Mouse (Mus musculus) MEL (cell line): Measurements from ENCODE around the gene Ccdc34. TPM values are rescaled to one million over a fixed set of nuclear protein-coding genes. Genes with fewer than 3 reads are reported as not detected.

Experiments
- DNase-seq: peaks from one replicate; pipeline ENCODE4 v3.0.0; 2011; ENCODE audit warnings: low read depth, low spot score
- H3K27ac ChIP-seq: 2 replicates; pipeline ENCODE4 v1.5.1; 2012; ENCODE audit warnings: low read depth, mild to moderate bottlenecking, control low read depth, low read length, moderate library complexity; ENCODE audit not compliant: control insufficient read depth
- H3K27me3 ChIP-seq, 2 experiments: fragments of 150-350 bp in 1 of 2; sonication (generic) in 1 of 2; 2 replicates each; pipeline ENCODE4 v1.6.1; 2012; ENCODE audit warnings: low read length in 2 of 2, mild to moderate bottlenecking in 2 of 2, improper control_type of control experiment in 1 of 2, moderate library complexity in 1 of 2; ENCODE audit not compliant: insufficient read depth in 2 of 2, control insufficient read depth in 1 of 2
- H3K36me3 ChIP-seq, 2 experiments: 2 replicates each; pipeline ENCODE4 v1.6.1; 2012 to 2014; ENCODE audit warnings: low read length in 2 of 2, improper control_type of control experiment in 1 of 2, inconsistent platforms in 1 of 2, mild to moderate bottlenecking in 1 of 2; ENCODE audit not compliant: insufficient read depth in 2 of 2, control insufficient read depth in 1 of 2
- H3K4me1 ChIP-seq, 2 experiments: fragments of 150-350 bp in 1 of 2; sonication (generic) in 1 of 2; 2 replicates each; pipeline ENCODE4 v1.6.1; 2012; ENCODE audit warnings: low read length in 2 of 2, improper control_type of control experiment in 1 of 2, mild to moderate bottlenecking in 1 of 2; ENCODE audit not compliant: insufficient read depth in 2 of 2, control insufficient read depth in 1 of 2
- H3K4me3 ChIP-seq, 2 experiments: fragments of 150-350 bp in 1 of 2; sonication (generic) in 1 of 2; 2 replicates each; pipeline ENCODE4 v1.5.1; 2012; ENCODE audit warnings: low read depth in 2 of 2, low read length in 2 of 2, mild to moderate bottlenecking in 2 of 2, moderate library complexity in 2 of 2, control low read depth in 1 of 2, improper control_type of control experiment in 1 of 2; ENCODE audit not compliant: control insufficient read depth in 1 of 2, insufficient read depth in 1 of 2
- H3K79me2 ChIP-seq: 2 replicates; pipeline ENCODE4 v1.6.1; 2012; ENCODE audit warnings: mild to moderate bottlenecking, low read length, moderate library complexity; ENCODE audit not compliant: control insufficient read depth, poor library complexity, insufficient read depth
- H3K9ac ChIP-seq: 2 replicates; pipeline ENCODE4 v1.6.1; 2012; ENCODE audit warnings: low read depth, mild to moderate bottlenecking, control low read depth, low read length, moderate library complexity; ENCODE audit not compliant: control insufficient read depth, poor library complexity, severe bottlenecking
- H3K9me3 ChIP-seq: fragments of 150-350 bp; sonication (generic); replicated peaks from 2 replicates; pipeline ENCODE4 v1.6.1; 2012; ENCODE audit warnings: mild to moderate bottlenecking, low read length, improper control_type of control experiment, moderate library complexity; ENCODE audit not compliant: insufficient read depth
- CHD2 ChIP-seq: IDR thresholded peaks from 2 replicates; pipeline ENCODE4 v1.6.1; 2011; ENCODE audit warnings: low read length, improper control_type of control experiment
- E2F4 ChIP-seq: IDR thresholded peaks from 2 replicates; pipeline ENCODE4 v1.6.1; 2011; ENCODE audit warnings: low read depth, low read length, improper control_type of control experiment, borderline replicate concordance
- ELF1 ChIP-seq: IDR thresholded peaks from 2 replicates; pipeline ENCODE4 v1.6.1; 2014; ENCODE audit warnings: low read depth, mild to moderate bottlenecking, inconsistent platforms, low read length, improper control_type of control experiment, moderate library complexity
- GABPA ChIP-seq: IDR thresholded peaks from 2 replicates; pipeline ENCODE4 v1.6.1; 2012; ENCODE audit warnings: low read depth, mild to moderate bottlenecking, inconsistent platforms, low read length, improper control_type of control experiment, moderate library complexity
- KAT2A ChIP-seq: conservative IDR thresholded peaks from 2 replicates; pipeline ENCODE4 v1.6.1; 2012; ENCODE audit warnings: low read depth, low read length, improper control_type of control experiment, inconsistent platforms
- MAFK ChIP-seq: IDR thresholded peaks from 2 replicates; pipeline ENCODE4 v1.6.1; 2011; ENCODE audit warnings: low read depth, mild to moderate bottlenecking, low read length, improper control_type of control experiment, borderline replicate concordance
- MXI1 ChIP-seq: IDR thresholded peaks from 2 replicates; pipeline ENCODE4 v1.6.1; 2011; ENCODE audit warnings: mild to moderate bottlenecking, low read depth, low read length, improper control_type of control experiment
- MYB ChIP-seq: IDR thresholded peaks from 2 replicates; pipeline ENCODE4 v1.6.1; 2011; ENCODE audit warnings: mild to moderate bottlenecking, low read depth, low read length, improper control_type of control experiment
- MYC ChIP-seq: IDR thresholded peaks from 2 replicates; pipeline ENCODE4 v1.6.1; 2011; ENCODE audit warnings: low read depth, mild to moderate bottlenecking, low read length, improper control_type of control experiment, moderate library complexity
- NRF1 ChIP-seq: IDR thresholded peaks from 2 replicates; pipeline ENCODE4 v1.6.1; 2014; ENCODE audit warnings: low read depth, mild to moderate bottlenecking, inconsistent platforms, low read length, improper control_type of control experiment, moderate library complexity; ENCODE audit not compliant: poor library complexity, insufficient read depth, severe bottlenecking
- POLR2A ChIP-seq, 2 experiments: IDR thresholded peaks; 2 replicates each; pipeline ENCODE4 v1.6.1; 2011 to 2012; ENCODE audit warnings: low read length in 2 of 2, mild to moderate bottlenecking in 2 of 2, control low read depth in 1 of 2, improper control_type of control experiment in 1 of 2, low read depth in 1 of 2, moderate library complexity in 1 of 2; ENCODE audit not compliant: control insufficient read depth in 1 of 2, insufficient read depth in 1 of 2, poor library complexity in 1 of 2
- POLR2AphosphoS2 ChIP-seq: IDR thresholded peaks from 2 replicates; pipeline ENCODE4 v1.6.1; 2011; ENCODE audit warnings: low read length, improper control_type of control experiment
- POLR2AphosphoS5 ChIP-seq: IDR thresholded peaks from 2 replicates; pipeline ENCODE4 v1.6.1; 2012; ENCODE audit warnings: low read depth, borderline replicate concordance, mild to moderate bottlenecking, inconsistent platforms, low read length, moderate library complexity, mixed read lengths
- RCOR1 ChIP-seq: IDR thresholded peaks from 2 replicates; pipeline ENCODE4 v1.6.1; 2012; ENCODE audit warnings: low read depth, mild to moderate bottlenecking, inconsistent platforms, low read length, improper control_type of control experiment
- SMC3 ChIP-seq: IDR thresholded peaks from 2 replicates; pipeline ENCODE4 v1.6.1; 2011; ENCODE audit warnings: low read depth, low read length, improper control_type of control experiment
- TAL1 ChIP-seq: IDR thresholded peaks from 2 replicates; pipeline ENCODE4 v1.6.1; 2012; ENCODE audit warnings: mild to moderate bottlenecking, inconsistent platforms, low read length, moderate library complexity, mixed read lengths
- ZC3H11A ChIP-seq: IDR thresholded peaks from 2 replicates; pipeline ENCODE4 v1.6.1; 2012; ENCODE audit warnings: low read depth, mild to moderate bottlenecking, inconsistent platforms, low read length, improper control_type of control experiment
- ZKSCAN1 ChIP-seq: IDR thresholded peaks from 2 replicates; pipeline ENCODE4 v1.6.1; 2012; ENCODE audit warnings: low read depth, mild to moderate bottlenecking, inconsistent platforms, low read length, improper control_type of control experiment, moderate library complexity
- ZNF384 ChIP-seq: IDR thresholded peaks from 2 replicates; pipeline ENCODE4 v1.6.1; 2012; ENCODE audit warnings: low read depth, mild to moderate bottlenecking, inconsistent platforms, low read length, improper control_type of control experiment
- polyA plus RNA-seq, 2 experiments: library from polyadenylated mRNA; stranded (reverse) in 1 of 2; unstranded in 1 of 2; fragments of >175 nt in 1 of 2; fragments of >200 nt in 1 of 2; gene quantifications; 2 replicates each; pipeline versions ENCODE4 v1.2.1 to v1.2.4; 2012; ENCODE audit warnings: low replicate concordance in 2 of 2, low read depth in 1 of 2; ENCODE audit not compliant: insufficient read length in 2 of 2, insufficient read depth in 1 of 2, missing spikeins in 1 of 2
- total RNA-seq: library from RNA; depleted of rRNA; stranded (reverse); fragments of 300-350 nt; gene quantifications from 2 replicates; pipeline ENCODE4 v1.2.3, GENCODE M21; 2012

Ccdc34 gene
- total and polyA plus RNA-seq, 3 experiments = 14.1 to 39.0 TPM; not detected in 1

DNA sequence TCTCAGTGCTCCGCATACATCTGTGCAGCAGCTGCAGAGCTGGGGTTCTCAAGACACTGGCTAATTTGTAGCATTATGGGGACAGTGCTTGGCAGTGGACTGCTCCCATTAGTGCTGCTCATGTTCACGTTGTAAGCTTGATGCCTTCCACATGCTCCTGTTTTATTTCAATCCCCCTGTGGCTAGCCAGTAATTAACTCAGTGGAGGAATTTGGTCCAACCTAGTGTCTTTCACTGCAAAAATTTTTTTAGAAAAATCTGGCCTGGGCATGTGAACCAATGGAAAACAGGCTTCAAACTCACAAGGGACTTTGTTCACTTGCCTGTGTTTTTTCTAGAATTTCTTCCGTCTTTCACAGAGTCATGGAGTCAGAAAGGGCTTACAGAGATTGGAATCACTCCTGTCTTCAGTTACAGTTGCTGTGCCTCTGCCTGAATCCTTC, 68.1 kb downstream of the Ccdc34 start:
- Histone ChIP-seq H3K9ac (no peak overlapping the region), H3K27me3 (peaks cover 0 to 4% of the 10 kb centered on the region in 2 experiments; a peak in 1 of 4 replicates), H3K27ac (no peak overlapping the region), H3K9me3 (no peaks in the 10 kb centered on the region), H3K4me3 (no peak overlapping the region), H3K79me2 (no peaks in the 10 kb centered on the region), H3K4me1 (no peaks in the 10 kb centered on the region), H3K36me3 (no peaks in the 10 kb centered on the region)
- TF ChIP-seq ZKSCAN1 (no peak), MAFK (no peak), MYC (no peak), NRF1 (no peak), GABPA (no peak), CHD2 (no peak), TAL1 (no peak), ZNF384 (no peak), MYB (no peak), POLR2A (IDR thresholded peaks at IDR 0.05; ENCODE audit: control insufficient read depth in 1 of 2, insufficient read depth in 1 of 2, low read depth in 1 of 2, low read length in 2 of 2, poor library complexity in 1 of 2) (no peak), ELF1 (no peak), MXI1 (no peak), KAT2A (no peak), ZC3H11A (no peak), POLR2AphosphoS2 (no peak), SMC3 (no peak), RCOR1 (no peak), E2F4 (no peak)
- no peak for DNase-seq

DNA sequence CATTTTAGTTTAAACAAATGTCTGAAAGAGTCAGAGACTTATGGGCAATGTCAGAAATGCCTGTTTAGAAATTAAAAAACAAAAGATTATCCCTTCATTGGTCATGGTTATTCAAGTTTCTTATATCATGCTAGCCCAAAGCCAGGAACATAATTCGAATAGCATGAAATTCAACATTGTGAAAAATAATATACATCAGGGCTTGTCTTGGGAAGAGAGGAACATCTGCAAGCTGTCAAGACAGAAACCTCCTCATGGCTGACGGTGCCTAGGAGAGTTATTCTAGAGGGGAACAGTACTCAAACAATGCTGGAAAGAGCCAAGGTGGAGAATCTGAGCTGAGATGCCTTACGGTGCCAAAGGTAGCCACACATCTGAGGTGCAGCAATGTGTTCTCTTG, 96.5 kb downstream of the Ccdc34 start:
- Histone ChIP-seq H3K27ac (no peak overlapping the region), H3K36me3 (no peaks in the 10 kb centered on the region)
- no peak for TF ChIP-seq E2F4
- no peak for TF ChIP-seq ZKSCAN1
- TF ChIP-seq POLR2AphosphoS5 = no peak
- TF ChIP-seq, all 39 proteins: peak for 0
- Histone ChIP-seq H3K4me1 (no peaks in the 10 kb centered on the region), H3K27me3 (no peaks in the 10 kb centered on the region), H3K9me3 (no peaks in the 10 kb centered on the region), H3K79me2 (no peaks in the 10 kb centered on the region), H3K4me3 (no peak overlapping the region), H3K9ac (no peak overlapping the region)
- no peak for DNase-seq
